Mouse (Mus musculus) intestine, embryonic 16.5 days (tissue): ENCODE data around the gene 1700092M07Rik. TPM values are rescaled to one million over a fixed set of nuclear protein-coding genes. Genes with fewer than 3 reads are reported as not detected.

Experiments
- ATAC-seq: fragments of 200-750 bp; cut with Nextera tagmentation; 2 replicates; pipeline ENCODE4 v1.8.0; 2017; ENCODE audit warnings: moderate TSS enrichment, moderate library complexity
- H3K27ac ChIP-seq: fragments of 300-500 bp; sonication (generic); 2 replicates; pipeline ENCODE4 v1.5.1; 2014; ENCODE audit warnings: mild to moderate bottlenecking, low read length
- H3K27me3 ChIP-seq: fragments of 300-500 bp; sonication (generic); replicated peaks from 2 replicates; pipeline ENCODE4 v1.6.1; 2014; ENCODE audit warnings: low read length, control low read depth, mixed read lengths; ENCODE audit not compliant: control insufficient read depth, insufficient read depth
- H3K36me3 ChIP-seq: fragments of 300-500 bp; sonication (generic); 2 replicates; pipeline ENCODE4 v1.6.1; 2014; ENCODE audit warnings: low read length, control low read depth; ENCODE audit not compliant: control insufficient read depth, insufficient read depth
- H3K4me1 ChIP-seq: fragments of 300-500 bp; sonication (generic); 2 replicates; pipeline ENCODE4 v1.6.1; 2014; ENCODE audit warnings: low read length, control low read depth, mixed read lengths; ENCODE audit not compliant: control insufficient read depth, insufficient read depth
- H3K4me2 ChIP-seq: fragments of 300-500 bp; sonication (generic); 2 replicates; pipeline ENCODE4 v1.6.1; 2014; ENCODE audit warnings: low read depth, low read length, control low read depth
- H3K4me3 ChIP-seq: fragments of 300-500 bp; sonication (generic); 2 replicates; pipeline ENCODE4 v1.5.1; 2014; ENCODE audit warnings: mild to moderate bottlenecking, low read length
- H3K9ac ChIP-seq: fragments of 300-500 bp; sonication (generic); 2 replicates; pipeline ENCODE4 v1.6.1; 2014; ENCODE audit warnings: low read depth, low read length
- H3K9me3 ChIP-seq: fragments of 300-500 bp; sonication (generic); 2 replicates; pipeline ENCODE4 v1.6.1; 2016; ENCODE audit warnings: low read length, control low read depth; ENCODE audit not compliant: control insufficient read depth
- WGBS: fragments of 180-500 bp; shearing (Covaris S2); extraction: QIAGEN DNeasy Blood & Tissue Kit; methylation state at CpG from one replicate; pipeline ENCODE4 v1.1.7; 2014; 5-methylcytosine and 5-hydroxymethylcytosine counted together
- polyA plus RNA-seq: library from polyadenylated mRNA; unstranded; fragments of >200 nt; fragmentation: Nextera tagmentation; extraction: Ambion mirVana; gene quantifications from 2 replicates; pipeline ENCODE4 v1.2.1, GENCODE M21; 2015

Gene 1700092M07Rik
- polyA plus RNA-seq, result 0.91 and 1.6 TPM in 2 replicates

GRCm38 (mm10) chr19:8740603-8741002, at the start of gene 1700092M07Rik:
Gene 1700092M07Rik, plus strand, starts transcription at chr19:8740718.
- H3K9me3 ChIP-seq, result no peaks in the 10 kb centered on the region
- no peak for ATAC-seq
- H3K4me2 ChIP-seq, result peak within 1 kb of the TSS; percentile 50
- H3K27ac ChIP-seq, result peak within 1 kb of the TSS; percentile 98
- peaks cover 4% of the 10 kb centered on the region for H3K36me3 ChIP-seq
- peak within 1 kb of the TSS; percentile 96 for H3K4me3 ChIP-seq
- H3K27me3 ChIP-seq, result no peaks in the 10 kb centered on the region
- H3K9ac ChIP-seq, result peak within 1 kb of the TSS; percentile 93
- 60% methylated on average over 14 of the region's 14 CpGs for WGBS
- H3K4me1 ChIP-seq, result peaks cover 18% of the 10 kb centered on the region

DNA sequence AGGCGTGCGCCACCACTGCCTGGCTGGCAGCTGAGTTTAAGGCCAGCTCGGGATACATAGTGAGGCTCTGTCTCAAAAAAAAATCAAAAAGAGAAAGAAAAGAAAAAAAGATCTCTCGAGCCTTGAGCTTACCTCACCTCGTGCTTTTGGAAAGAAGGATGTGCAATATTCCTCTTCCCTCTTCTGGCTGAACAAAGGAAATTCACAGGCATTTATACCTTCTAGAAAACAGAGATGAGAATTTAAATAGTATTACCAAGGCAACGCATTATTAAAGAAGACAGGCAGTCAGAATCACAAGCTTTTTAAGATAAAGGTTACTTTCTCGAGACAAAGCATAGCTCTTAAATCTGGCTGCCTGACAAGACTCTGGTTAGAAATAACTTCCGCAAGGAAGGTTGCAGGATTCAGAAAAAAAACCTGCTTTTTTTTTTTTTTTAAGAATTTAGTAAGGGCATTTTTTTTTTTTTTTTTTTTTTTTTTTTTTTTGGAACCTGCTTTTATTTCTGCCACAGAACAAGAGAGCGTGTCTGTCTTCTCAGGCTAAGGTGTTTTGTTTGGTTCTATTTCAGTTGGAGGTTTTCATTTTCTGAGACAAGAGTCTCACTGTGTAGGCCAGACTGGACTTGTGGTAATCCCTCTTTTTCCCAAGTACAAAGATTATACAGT, 48.5 kb upstream of the 1700092M07Rik start:
- H3K4me3 ChIP-seq, result no peak overlapping the region
- WGBS, result 59% methylated on average over 9 of the region's 9 CpGs
- no peaks in the 10 kb centered on the region for H3K4me1 ChIP-seq
- no peaks in the 10 kb centered on the region for H3K36me3 ChIP-seq
- H3K9ac ChIP-seq, result no peak overlapping the region
- no peaks in the 10 kb centered on the region for H3K27me3 ChIP-seq
- ATAC-seq, result no peak
- H3K27ac ChIP-seq, result no peak overlapping the region
- H3K4me2 ChIP-seq, result no peak overlapping the region
- H3K9me3 ChIP-seq, result no peaks in the 10 kb centered on the region

DNA sequence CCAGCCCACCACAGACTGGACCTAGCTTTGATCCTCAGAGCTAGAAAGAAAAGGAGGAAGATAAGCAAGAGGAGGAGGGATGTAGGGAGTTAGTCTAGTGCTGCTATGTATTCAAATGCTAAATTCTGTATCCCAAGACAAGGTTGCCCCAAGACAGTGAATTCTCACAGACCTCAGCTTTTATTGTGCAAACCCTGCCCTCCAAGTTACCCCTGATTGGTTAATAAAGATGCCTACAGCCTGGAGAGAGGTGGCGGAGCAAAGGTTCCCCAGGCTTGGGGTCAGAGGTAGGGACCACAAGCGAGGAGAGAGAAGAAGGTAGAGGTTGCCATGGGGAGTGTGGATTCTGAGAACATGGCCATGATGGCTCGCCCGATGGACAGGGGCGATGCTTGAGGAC, 47.8 kb upstream of the 1700092M07Rik start:
- 82% methylated on average over 5 of the region's 5 CpGs for WGBS
- H3K4me1 ChIP-seq, result no peaks in the 10 kb centered on the region
- ATAC-seq, result no peak

DNA sequence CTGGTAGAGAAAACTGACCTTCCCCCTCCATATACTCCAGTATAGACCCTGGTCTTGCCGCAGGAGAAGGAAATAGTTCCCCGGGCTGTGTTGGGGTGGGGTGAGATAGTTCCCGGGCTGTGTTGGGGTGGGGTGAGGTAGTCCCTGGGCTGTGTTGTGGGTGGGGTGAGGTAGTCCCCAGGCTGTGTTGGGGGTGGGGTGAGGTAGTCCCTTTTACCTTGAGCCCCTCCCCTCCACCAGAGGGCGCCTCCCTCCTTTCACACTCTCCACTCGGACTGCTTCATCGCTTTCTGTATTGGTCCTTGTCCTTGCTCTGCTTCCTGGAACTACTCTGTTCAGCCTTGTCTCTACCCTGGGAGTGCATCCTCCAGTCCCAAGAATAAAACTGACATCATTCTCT, 45.2 kb upstream of the 1700092M07Rik start:
- Histone ChIP-seq H3K4me3 (no peak overlapping the region), H3K9ac (no peak overlapping the region), H3K4me1 (no peaks in the 10 kb centered on the region), H3K9me3 (no peaks in the 10 kb centered on the region), H3K27ac (no peak overlapping the region), H3K36me3 (no peaks in the 10 kb centered on the region), H3K4me2 (no peak overlapping the region), H3K27me3 (no peaks in the 10 kb centered on the region)
- ATAC-seq, result peak; percentile 73
- WGBS, result 31% methylated on average over 5 of the region's 6 CpGs

More for the DNA sequence above, 47.8 kb upstream of the 1700092M07Rik start:
- Histone ChIP-seq H3K9ac (no peak overlapping the region), H3K27ac (no peak overlapping the region), H3K9me3 (no peaks in the 10 kb centered on the region), H3K4me2 (no peak overlapping the region), H3K36me3 (no peaks in the 10 kb centered on the region), H3K27me3 (no peaks in the 10 kb centered on the region), H3K4me3 (no peak overlapping the region)

DNA sequence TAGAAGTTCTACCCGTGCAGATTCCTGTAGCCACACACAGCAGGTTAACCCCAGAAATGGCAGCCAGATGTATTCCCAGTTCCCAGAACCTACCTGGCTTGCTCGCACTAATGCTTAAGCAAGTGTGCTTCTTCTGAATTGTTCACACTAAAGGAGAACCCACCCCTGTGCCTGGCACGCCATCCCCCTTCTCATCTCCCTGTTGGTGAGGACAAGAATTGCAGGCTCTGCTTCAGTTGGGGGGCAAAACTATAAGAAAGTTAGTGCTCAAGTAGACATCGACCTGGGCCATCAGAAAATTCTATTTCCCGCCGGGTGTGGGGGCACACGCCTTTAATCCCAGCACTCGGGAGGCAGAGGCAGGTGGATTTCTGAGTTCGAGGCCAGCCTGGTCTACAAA, 40.9 kb upstream of the 1700092M07Rik start:
- Histone ChIP-seq H3K27me3 (no peaks in the 10 kb centered on the region), H3K4me3 (no peak overlapping the region), H3K27ac (no peak overlapping the region), H3K36me3 (no peaks in the 10 kb centered on the region), H3K4me1 (no peaks in the 10 kb centered on the region), H3K9me3 (no peaks in the 10 kb centered on the region), H3K4me2 (no peak overlapping the region), H3K9ac (no peak overlapping the region)
- WGBS, result 83% methylated on average over 9 of the region's 9 CpGs
- ATAC-seq, result no peak

DNA sequence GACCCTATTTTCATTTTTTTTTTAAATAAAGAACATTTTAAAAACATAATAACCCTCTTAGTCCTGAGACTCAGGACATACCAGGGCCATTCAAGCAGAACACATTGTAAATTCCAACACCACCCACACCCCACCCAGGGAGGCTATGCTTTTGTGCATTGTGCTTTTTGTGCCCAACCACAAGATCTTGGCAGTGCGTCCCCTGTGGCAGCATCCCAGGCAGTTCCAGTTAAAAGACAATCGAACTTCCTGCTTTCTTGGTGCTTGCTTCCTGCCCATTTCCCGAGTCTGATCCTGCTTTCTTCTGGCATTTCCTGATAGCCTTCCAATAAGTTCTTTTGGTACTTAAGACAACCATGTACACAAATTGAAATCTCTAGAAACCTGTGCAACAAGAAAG, 38.1 kb upstream of the 1700092M07Rik start:
- no peaks in the 10 kb centered on the region for H3K9me3 ChIP-seq
- 0 out of 2 replicates have a peak, but pooled peaks cover 6% of the 10 kb centered on the region for H3K36me3 ChIP-seq
- H3K4me3 ChIP-seq, result no peak overlapping the region
- H3K27me3 ChIP-seq, result no peaks in the 10 kb centered on the region
- ATAC-seq, result no peak
- no peaks in the 10 kb centered on the region for H3K4me1 ChIP-seq
- H3K4me2 ChIP-seq, result no peak overlapping the region
- H3K27ac ChIP-seq, result no peak overlapping the region
- no peak overlapping the region for H3K9ac ChIP-seq
- 59% methylated on average over 3 of the region's 3 CpGs for WGBS

- Histone ChIP-seq H3K27ac (no peak overlapping the region), H3K36me3 (peaks cover 14% of the 10 kb centered on the region; the same call in 1 of the 2 replicates), H3K9me3 (no peaks in the 10 kb centered on the region), H3K4me1 (no peaks in the 10 kb centered on the region), H3K9ac (no peak overlapping the region), H3K4me3 (no peak overlapping the region), H3K4me2 (no peak overlapping the region), H3K27me3 (no peaks in the 10 kb centered on the region)
- ATAC-seq, result no peak
- WGBS, result 51% methylated on average over 4 of the region's 4 CpGs
Measured at GRCm38 (mm10) chr19:8703571-8703970, 36.9 kb upstream of the 1700092M07Rik start.

DNA sequence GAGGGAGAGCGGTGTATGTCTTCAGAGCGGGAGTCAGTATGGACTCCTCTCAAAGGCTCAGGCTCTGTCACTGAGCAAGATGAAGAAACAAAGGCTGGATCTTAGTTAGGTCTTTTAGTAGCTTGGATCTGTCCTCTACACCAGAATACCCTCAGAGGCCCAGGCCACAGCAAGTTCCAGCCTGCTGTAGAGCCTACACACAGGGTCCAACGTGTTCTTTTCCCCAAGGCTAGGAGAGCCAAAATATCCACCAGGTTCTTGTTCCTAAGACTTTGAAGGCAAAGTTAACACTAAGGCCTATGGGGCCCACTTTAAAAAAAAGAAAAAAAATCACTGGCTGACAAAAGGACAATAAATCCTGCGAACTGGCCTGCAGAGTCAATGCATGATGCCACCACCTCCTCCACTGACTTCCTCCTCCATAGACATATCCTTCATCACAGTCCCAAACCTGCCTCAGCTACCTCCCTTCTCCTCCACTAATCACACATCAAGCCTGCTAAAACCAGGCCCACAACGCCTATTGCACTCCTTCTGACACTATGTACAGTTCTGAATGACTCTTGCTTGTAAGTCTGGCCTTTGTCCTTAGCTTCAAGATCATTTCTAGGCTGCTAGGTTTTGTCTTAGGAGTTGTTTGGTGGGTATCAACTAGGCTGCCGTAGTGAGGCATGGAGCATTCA, 35.4 kb upstream of the 1700092M07Rik start:
- no peak overlapping the region for H3K27ac ChIP-seq
- H3K36me3 ChIP-seq, result peaks cover 24% of the 10 kb centered on the region; the same call in 1 of the 2 replicates
- WGBS, result 72% methylated on average over 6 of the region's 6 CpGs
- no peak overlapping the region for H3K4me3 ChIP-seq
- no peak overlapping the region for H3K4me2 ChIP-seq
- no peak for ATAC-seq
- no peak overlapping the region for H3K9ac ChIP-seq
- no peaks in the 10 kb centered on the region for H3K9me3 ChIP-seq
- no peaks in the 10 kb centered on the region for H3K27me3 ChIP-seq
- peaks cover 6% of the 10 kb centered on the region; the same call in 1 of the 2 replicates for H3K4me1 ChIP-seq

DNA sequence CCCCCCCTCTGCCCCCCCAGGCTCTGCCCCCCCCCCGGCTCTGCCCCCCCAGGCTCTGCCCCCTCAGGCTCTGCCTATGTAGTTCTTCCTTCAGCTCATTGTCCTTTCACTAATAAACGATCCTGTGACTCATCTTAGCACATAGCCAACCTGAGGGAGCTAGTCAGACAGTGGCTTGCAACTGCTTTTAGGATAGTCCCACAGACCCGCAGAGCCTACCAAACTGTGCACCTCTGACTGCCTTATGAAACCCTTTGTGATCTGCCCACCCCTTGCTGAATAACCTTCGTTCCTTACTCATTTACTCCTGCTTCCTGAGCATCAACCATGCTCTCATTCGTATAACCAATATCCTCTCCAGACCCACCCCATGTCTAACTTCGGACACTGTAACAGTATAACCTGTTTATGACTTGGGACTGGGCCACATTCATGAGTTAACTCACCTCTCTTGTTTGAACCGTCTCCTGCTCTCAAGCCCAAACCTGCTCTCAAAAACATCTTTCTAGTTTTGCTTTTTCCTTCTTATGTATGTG, 34.3 kb upstream of the 1700092M07Rik start:
- Histone ChIP-seq H3K9ac (no peak overlapping the region), H3K27ac (no peak overlapping the region), H3K4me1 (peaks cover 16% of the 10 kb centered on the region), H3K4me3 (no peak overlapping the region), H3K4me2 (no peak overlapping the region), H3K36me3 (peaks cover 24% of the 10 kb centered on the region; the same call in 1 of the 2 replicates), H3K27me3 (no peaks in the 10 kb centered on the region), H3K9me3 (no peaks in the 10 kb centered on the region)
- ATAC-seq, result 0 out of 2 replicates have a peak, but pooled peaks have one; percentile 3
- 83% methylated on average over 7 of the region's 7 CpGs for WGBS
